8 mouse cellular contexts compared by ENCODE assay signal in the genomic region with DNA sequence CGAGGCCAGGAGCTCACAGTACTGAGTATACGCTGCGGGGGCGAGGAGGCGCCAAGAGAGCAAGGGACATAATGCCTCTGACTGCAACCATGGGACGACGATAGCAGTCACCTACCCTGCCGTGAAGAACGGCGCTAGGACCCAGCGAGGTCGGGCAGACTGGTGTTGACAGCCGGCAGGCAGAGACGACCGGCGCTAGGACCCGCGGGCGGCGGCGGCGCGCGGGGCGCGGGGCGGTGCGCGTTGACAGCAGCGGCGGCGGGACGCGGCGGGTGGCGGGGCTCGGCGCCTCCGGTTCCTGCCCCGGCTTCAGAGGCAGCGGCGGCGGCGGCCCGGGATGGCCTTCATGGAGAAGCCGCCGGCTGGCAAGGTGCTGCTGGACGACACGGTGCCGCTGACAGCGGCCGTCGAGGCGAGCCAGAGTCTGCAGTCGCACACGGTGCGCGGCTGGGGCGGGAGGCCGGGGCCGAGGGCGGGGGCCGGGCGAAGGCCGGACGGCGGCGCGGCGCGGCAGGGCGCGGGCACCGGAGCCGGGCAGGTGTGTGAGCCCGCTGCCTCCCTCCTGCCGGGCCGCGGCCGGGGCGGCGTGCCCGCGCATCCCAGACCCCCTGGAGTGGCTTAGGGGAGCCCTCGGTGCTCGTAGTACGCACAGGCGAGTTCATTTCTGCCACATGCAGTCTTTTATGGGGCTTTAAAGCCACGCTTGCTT. TPM values are rescaled to one million over a fixed set of nuclear protein-coding genes. Genes with fewer than 3 reads are reported as not detected.
DNase-seq lines count a peak whose midpoint lies in the region; ATAC-seq and TF ChIP-seq lines count a peak whose summit lies in the region.

TSS of gene Pxk (plus strand) at position 234 of the 709 bp plus-strand sequence.

- H3K4me3 ChIP-seq in heart, embryonic 12.5 days: peak within 1 kb of the TSS; percentile 96
- peak within 1 kb of the TSS; percentile 74 for H3K4me3 ChIP-seq in kidney, postnatal 0 days (replicated peaks; ENCODE audit: low read depth, low read length)
- H3K4me3 ChIP-seq in liver, embryonic 11.5 days (ENCODE audit: low read depth, low read length): peak within 1 kb of the TSS; percentile 88
- peak within 1 kb of the TSS; percentile 75 for H3K4me3 ChIP-seq in stomach, embryonic 14.5 days (ENCODE audit: low read depth, low read length)

- no peaks in the 10 kb centered on the region for H3K9me3 ChIP-seq in heart, embryonic 12.5 days (replicated peaks)
- no peaks in the 10 kb centered on the region for H3K9me3 ChIP-seq in kidney, postnatal 0 days (replicated peaks; ENCODE audit: low read length)
- no peaks in the 10 kb centered on the region for H3K9me3 ChIP-seq in liver, embryonic 11.5 days (ENCODE audit: control insufficient read depth, low read length)
- H3K9me3 ChIP-seq in stomach, embryonic 14.5 days (ENCODE audit: control insufficient read depth, low read depth, low read length): no peaks in the 10 kb centered on the region

- H3K36me3 ChIP-seq in heart, embryonic 12.5 days: 0 out of 2 replicates have a peak, but pooled peaks cover 3% of the 10 kb centered on the region
- no peaks in the 10 kb centered on the region for H3K36me3 ChIP-seq in kidney, postnatal 0 days (ENCODE audit: insufficient read depth, low read length)
- H3K36me3 ChIP-seq in liver, embryonic 11.5 days (ENCODE audit: control insufficient read depth, insufficient read depth, low read length): no peaks in the 10 kb centered on the region
- no peaks in the 10 kb centered on the region for H3K36me3 ChIP-seq in stomach, embryonic 14.5 days (ENCODE audit: control insufficient read depth, insufficient read depth, low read length)

- peak within 1 kb of the TSS; percentile 77 for H3K4me2 ChIP-seq in heart, embryonic 12.5 days
- H3K4me2 ChIP-seq in kidney, postnatal 0 days (ENCODE audit: low read length): peak within 1 kb of the TSS; percentile 79
- H3K4me2 ChIP-seq in liver, embryonic 11.5 days: peak within 1 kb of the TSS; percentile 85
- H3K4me2 ChIP-seq in stomach, embryonic 14.5 days (replicated peaks; ENCODE audit: low read depth, low read length): peak within 1 kb of the TSS; percentile 70

- DNase-seq in B cell, adult 2 months: peak; percentile 94
- DNase-seq in brain, adult 2 months (ENCODE audit: low read depth, low spot score): peak; percentile 97
- peak; percentile 92 for DNase-seq in kidney, postnatal 0 days (ENCODE audit: low spot score)
- DNase-seq in liver, embryonic 11.5 days (ENCODE audit: low spot score): peak; percentile 93
- peak; percentile 86 for DNase-seq in naive thymus-derived CD4-positive, alpha-beta T cell, adult 2 months (ENCODE audit: low read depth)

- H3K4me1 ChIP-seq in heart, embryonic 12.5 days (replicated peaks): peaks cover 22% of the 10 kb centered on the region
- peaks cover 12% of the 10 kb centered on the region for H3K4me1 ChIP-seq in kidney, postnatal 0 days (replicated peaks; ENCODE audit: insufficient read depth, low read length)
- peaks cover 9% of the 10 kb centered on the region; the same call in 1 of the 2 replicates for H3K4me1 ChIP-seq in liver, embryonic 11.5 days (replicated peaks; ENCODE audit: control insufficient read depth, insufficient read depth, low read length)
- peaks cover 8% of the 10 kb centered on the region; the same call in 1 of the 2 replicates for H3K4me1 ChIP-seq in stomach, embryonic 14.5 days (ENCODE audit: control insufficient read depth, insufficient read depth, low read length)

- TF ChIP-seq CTCF in kidney, postnatal 0 days (IDR thresholded peaks at IDR 0.05; ENCODE audit: low read depth): no peak

- peak within 1 kb of the TSS; percentile 89 for H3K9ac ChIP-seq in heart, embryonic 12.5 days
- peak within 1 kb of the TSS; percentile 78 for H3K9ac ChIP-seq in kidney, postnatal 0 days (ENCODE audit: low read depth, low read length)
- peak within 1 kb of the TSS; percentile 80 for H3K9ac ChIP-seq in liver, embryonic 11.5 days (ENCODE audit: low read depth, low read length)
- H3K9ac ChIP-seq in stomach, embryonic 14.5 days (replicated peaks; ENCODE audit: low read depth, low read length): peak within 1 kb of the TSS; percentile 71

- peak; percentile 97 for ATAC-seq in erythroblast, adult 5-6 weeks (replicated peaks; ENCODE audit: low FRiP score, poor library complexity, severe bottlenecking)
- ATAC-seq in heart, embryonic 12.5 days (ENCODE audit: insufficient number of reproducible peaks, low FRiP score): peak; percentile 94
- ATAC-seq in kidney, postnatal 0 days (replicated peaks; ENCODE audit: low FRiP score, low read depth): peak; percentile 90
- ATAC-seq in liver, embryonic 11.5 days (replicated peaks; ENCODE audit: low FRiP score): peak; percentile 95
- peak; percentile 89 for ATAC-seq in stomach, embryonic 14.5 days (ENCODE audit: insufficient number of reproducible peaks, insufficient read depth, low FRiP score, low read depth)

- H3K27me3 ChIP-seq in heart, embryonic 12.5 days (replicated peaks): no peaks in the 10 kb centered on the region
- no peaks in the 10 kb centered on the region for H3K27me3 ChIP-seq in kidney, postnatal 0 days (ENCODE audit: insufficient read depth, low read length)
- H3K27me3 ChIP-seq in liver, embryonic 11.5 days (replicated peaks; ENCODE audit: control insufficient read depth, insufficient read depth, low read length): no peaks in the 10 kb centered on the region
- no peaks in the 10 kb centered on the region for H3K27me3 ChIP-seq in stomach, embryonic 14.5 days (ENCODE audit: control insufficient read depth, insufficient read depth, low read length)

- WGBS in heart, embryonic 12.5 days: under 1% methylated on average over 82 of the region's 89 CpGs
- under 1% methylated on average over 58 of the region's 89 CpGs for WGBS in kidney, postnatal 0 days
- under 1% methylated on average over 86 of the region's 89 CpGs for WGBS in liver, embryonic 11.5 days
- under 1% methylated on average over 69 of the region's 89 CpGs for WGBS in stomach, embryonic 14.5 days

- H3K27ac ChIP-seq in heart, embryonic 12.5 days (ENCODE audit: poor library complexity, severe bottlenecking): peak within 1 kb of the TSS; percentile 63
- peak within 1 kb of the TSS; percentile 79 for H3K27ac ChIP-seq in kidney, postnatal 0 days
- peak within 1 kb of the TSS; percentile 28 for H3K27ac ChIP-seq in liver, embryonic 11.5 days (ENCODE audit: low read depth, low read length)
- H3K27ac ChIP-seq in stomach, embryonic 14.5 days (ENCODE audit: low read length): no peak within 1 kb of the TSS

RNA-seq across cellular contexts. Expression of gene Pxk, which starts in this region (rescaled TPM):
- 11.7 and 16.1 TPM in 2 replicates for total RNA-seq in erythroblast, adult 5-6 weeks (2015; ENCODE audit: low replicate concordance)
- total RNA-seq in erythroblast, adult 5-6 weeks (2017; ENCODE audit: low replicate concordance): 3.9 and 9.6 TPM in 2 replicates
- 25.5 and 27.7 TPM in 2 replicates for polyA plus RNA-seq in heart, embryonic 12.5 days (2016; fragmentation: Nextera tagmentation; extraction: Ambion mirVana)
- polyA plus RNA-seq in kidney, postnatal 0 days (2015; fragmentation: Nextera tagmentation; extraction: Ambion mirVana): 39.4 and 41.7 TPM in 2 replicates
- 18.5 and 19.1 TPM in 2 replicates for polyA plus RNA-seq in liver, embryonic 11.5 days (2014; fragmentation: Nextera tagmentation; extraction: Ambion mirVana)
- polyA plus RNA-seq in stomach, embryonic 14.5 days (2014; fragmentation: Nextera tagmentation; extraction: Ambion mirVana): 42.8 and 47.2 TPM in 2 replicates
